Mouse (Mus musculus) spleen, postnatal 14 days (tissue): ENCODE results near the gene Efcc1.

Experiments used
- DNase-seq, 2 experiments: peaks; one replicate each; pipeline ENCODE4 v3.0.0; 2021 to 2022; ENCODE audit warnings: low spot score in 2 of 2

Efcc1 gene

DNA sequence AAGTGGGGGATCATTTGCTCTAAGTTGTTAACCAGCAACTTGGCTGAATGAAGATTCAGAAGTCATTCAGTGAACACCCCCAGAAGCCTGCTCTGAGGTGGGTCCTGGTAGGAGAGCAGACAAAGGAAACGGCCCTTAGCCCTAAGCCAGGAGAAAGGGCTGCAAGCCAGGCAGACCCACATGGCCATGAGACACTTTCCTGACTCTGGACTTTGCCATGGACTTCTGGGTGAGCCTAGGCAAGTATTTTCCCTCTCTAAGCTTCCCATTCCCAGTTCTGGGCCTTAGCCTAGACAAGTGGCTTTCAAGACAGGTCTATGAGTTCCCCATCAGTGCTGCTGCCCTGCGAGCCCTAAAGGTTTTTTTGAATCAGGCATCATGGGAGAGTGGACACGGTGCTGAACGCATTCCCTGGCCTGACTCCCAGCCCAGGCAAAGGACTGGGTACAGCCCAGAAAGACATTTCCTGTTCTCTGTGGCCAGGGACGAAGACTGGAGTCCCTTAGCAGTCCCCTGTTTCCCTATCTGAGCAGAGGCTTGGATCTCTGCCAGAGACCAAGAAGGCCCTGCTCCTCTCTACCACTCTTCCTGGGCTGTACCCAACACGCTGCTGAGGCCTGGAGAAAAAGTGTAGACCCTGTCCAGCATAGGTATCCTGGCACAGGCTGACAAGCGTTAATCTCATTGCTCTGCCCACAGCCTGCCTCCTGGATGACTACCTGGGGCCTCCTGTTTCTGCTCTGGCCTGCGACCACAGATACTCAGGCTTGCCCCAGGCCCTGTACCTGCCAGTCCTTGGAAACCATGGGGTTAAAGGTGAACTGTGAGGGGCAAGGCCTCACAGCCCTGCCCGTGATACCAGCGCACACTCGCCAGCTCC is 47.9 kb downstream of the Efcc1 start:
- DNase-seq, result no peak

- no peak for DNase-seq
These were observed 48.8 kb downstream of the Efcc1 start for GRCm38 (mm10) chr6:87779174-87780165.

DNA sequence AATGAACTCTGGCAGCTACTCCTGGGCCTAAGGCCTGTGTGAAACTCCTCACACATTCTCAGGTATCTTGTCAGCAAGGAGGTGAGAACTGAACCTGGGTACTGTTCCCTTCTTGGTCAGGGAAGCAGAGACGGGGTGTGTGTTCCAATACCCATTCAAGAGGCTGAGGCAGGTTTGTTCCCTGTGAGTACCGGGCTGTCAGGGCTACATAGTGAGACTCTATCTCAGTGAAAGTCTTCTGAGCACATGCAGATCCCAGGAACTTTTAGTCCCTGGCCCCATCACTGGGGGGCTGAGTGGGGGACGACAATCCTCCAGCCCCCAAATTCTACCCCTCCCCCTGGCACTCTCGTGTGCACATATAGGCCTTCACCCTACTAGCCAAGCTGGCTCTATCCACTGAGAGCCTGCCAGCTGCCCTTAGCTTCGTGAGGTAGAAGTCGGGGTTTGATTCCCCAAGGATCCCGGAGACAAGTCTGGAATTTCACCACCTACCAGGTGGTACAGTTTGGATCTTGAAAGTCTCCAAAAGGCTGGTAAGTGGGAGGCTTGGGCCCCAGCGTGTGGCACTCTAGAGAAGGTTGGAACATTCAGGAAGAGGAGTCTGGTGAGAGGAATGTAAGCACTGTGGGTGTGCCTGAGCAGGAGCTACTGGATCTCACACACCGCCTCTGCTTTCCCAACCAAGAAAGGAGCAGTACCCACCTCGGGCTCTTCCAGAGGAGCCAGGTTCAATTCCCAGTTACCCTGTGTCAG is 50.1 kb downstream of the Efcc1 start:
- no peak for DNase-seq

DNA sequence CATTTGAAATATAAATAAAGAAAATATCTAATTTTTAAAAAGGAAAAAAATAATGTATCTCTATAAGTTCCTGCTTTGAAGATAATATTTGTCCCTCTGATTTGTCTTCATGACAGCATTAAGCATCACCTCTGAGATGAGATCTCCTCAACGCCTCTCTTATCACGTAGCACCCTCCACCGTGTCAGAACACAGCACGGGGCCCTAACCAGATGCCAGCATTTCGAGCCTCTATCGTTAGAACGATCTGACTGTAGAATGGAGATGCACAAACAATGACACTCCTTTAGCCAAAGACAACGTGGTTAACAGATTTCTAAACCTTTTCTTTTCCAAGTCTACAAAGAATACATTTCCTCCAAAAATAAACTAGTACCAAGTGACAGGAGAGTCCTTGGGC is 53.4 kb downstream of the Efcc1 start:
- DNase-seq, result no peak

DNA sequence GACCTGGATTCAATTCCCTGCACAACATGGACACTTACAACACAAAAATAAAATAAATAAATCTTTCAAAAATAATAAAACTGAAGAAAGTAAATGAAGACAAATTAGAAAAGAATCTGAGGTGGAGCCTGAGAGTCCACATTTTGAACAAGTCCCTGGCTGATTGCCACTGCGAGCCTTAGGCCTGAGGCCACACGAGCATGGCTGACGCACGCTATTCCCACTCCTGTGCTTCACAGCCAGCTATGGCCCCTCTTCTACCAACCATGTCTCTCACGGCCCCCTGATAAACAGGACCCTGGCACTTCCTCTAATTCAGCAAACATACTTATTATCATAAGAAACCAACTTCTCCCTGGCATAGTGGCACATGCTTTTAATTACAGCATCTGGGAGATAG is 56.0 kb downstream of the Efcc1 start:
- DNase-seq, result no peak

GRCm38 (mm10) chr6:87787108-87787890 is 56.6 kb downstream of the Efcc1 start:
- no peak for DNase-seq

DNA sequence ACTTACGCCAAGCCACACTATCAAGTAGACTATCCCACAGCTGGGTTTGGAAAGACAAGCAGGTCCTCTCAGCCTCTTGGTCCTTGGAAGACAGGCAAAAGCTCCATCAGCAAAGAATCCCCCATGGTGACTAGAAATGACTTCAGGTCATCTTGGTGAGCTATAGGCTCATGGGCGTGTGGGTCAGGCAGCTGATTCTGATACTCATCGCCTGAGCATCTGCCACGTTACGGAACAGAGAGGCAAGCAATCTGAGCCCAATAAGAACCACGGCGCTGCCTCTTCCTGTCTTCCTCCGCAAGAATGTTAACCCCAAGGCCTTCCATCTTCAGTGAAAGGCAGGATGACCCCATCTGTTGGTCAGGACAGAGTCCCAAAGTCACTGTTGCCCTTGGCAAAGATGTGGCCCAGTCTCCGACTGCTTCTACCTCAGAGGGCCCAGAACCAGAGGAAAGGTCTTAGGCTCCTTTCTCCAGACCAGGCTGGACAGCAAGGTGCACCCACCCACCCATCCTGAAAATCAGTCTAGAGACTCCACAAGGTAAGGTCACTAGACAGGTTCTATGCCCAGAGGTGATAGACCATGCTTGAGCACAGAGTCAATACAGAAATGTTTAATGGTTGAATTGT is 57.7 kb downstream of the Efcc1 start:
- DNase-seq, result no peak

DNA sequence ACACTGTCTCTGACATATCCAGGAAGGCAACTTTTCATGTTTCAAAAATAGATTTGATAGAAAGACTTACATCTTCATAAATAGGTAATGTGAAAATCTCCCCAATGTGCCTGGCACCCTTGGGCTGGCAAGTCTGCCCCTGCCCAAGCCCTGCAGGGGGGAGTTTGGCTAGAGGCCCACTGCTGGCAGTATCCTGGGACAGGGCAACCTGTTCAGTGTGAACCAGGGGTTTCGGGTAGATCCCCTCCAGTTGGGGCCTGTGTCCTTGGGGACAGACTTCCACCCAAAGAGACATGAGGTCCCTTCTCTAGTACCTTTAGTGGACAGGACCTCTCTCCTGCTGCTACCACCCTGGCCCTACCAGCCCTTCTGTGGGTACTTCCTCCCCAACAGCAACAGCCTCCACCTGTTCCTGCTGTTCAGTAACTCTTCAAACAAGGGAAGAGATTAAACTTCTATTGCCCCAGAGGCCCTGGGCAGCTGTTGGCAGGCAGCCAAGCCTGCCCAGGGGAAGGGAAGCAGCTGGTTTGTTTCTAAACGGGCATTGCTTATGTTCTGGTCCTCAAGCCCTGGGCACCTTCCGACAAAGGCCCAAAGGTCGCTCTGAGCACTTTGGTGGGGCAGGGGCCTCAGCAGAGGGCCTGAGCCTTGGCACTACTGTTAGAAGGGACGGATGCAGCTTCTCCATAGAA is 58.4 kb downstream of the Efcc1 start:
- no peak for DNase-seq

- no peak for DNase-seq
These were observed 59.1 kb downstream of the Efcc1 start for GRCm38 (mm10) chr6:87789791-87790190.

DNA sequence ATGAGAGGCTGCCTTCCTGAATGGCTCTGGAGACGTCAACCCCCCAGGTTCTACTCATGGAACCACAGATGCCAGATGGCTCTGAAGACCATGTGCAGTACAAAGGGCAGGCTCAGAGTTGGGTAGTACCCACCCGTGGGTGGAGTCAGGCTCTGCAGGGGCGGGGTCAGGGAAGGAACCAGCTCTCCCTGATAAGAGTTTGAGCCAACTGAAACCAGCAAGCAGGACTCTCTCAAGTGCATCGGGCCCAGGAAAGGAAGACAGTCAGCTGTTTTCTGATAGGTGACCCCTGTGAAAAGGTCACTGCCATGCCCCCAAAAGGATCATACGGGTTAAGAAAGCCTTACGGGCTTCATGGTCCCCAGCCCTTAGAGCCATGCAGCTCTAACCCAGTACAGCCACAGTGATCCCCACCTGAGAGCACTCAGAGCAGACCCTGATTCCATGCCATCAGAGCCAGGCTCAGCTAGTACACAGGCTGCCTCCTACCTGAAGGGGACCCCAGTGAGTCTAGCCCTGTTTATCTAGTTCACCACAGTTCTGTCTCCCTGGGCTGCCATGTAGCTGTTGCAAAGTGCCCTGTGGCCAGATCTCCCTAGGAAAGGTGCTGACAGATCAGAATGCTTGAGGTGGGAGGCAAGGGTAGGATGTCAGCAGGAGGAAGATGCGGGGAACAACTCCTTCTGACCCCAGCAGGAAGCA is 60.3 kb downstream of the Efcc1 start:
- peak; percentile 74 to 80 for DNase-seq

DNA sequence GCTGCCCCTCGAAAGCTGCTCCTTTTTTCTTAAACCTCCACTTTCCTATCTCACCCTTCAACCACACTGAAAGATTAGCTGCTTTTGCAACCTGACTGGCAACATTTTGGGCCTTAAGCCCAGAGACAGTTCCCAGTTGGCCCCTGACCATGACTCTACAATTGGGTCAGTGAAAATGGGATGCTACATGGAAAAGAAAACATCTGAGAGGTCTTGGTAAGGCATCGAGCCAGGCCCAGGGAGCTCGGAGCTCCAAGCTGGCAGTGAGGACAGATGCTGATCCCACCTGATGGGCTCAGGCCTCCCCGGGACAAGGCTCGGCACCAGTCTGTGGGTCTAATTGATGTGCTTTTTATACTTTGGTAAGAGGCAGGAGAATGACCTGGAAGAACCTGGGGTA is 61.2 kb downstream of the Efcc1 start:
- DNase-seq, result no peak

- DNase-seq, result no peak
These were observed 63.3 kb downstream of the Efcc1 start for GRCm38 (mm10) chr6:87793821-87794510.

DNA sequence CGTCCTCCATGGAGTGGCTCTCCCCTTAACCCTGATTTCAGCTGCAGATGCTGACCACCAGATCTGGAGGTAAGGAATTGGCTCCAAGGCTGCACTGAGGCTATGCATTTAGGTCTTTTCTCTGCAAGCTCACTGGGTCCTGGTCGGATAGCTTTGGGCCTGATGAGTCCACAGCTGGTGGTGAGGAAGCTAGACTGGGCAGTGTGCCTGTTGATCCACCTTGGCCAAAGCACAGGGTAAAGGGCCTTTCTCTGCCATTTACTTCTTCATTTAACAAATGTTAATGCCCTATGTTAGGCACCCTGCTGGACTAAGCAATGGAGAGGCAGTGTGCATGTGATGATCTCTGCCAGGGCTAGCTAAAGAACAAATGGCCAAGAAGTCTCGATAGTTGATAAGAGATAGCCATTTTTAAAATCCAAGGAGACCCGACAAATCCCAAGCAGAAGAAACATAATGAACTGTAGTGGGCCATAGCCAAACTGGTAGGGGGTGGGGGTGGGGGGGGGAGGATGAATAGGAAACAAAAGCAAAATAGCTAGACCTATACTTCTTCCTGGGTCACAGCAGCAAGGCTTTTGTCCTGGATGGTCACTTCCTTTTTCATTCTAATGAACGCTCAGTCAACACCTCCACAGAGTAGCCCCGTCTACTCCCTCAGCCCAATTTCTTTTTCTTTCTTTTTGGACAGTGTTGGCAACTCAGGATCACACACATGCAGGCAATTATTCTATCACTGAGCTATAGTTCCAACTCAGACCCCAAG is 64.9 kb downstream of the Efcc1 start:
- DNase-seq, result no peak

DNA sequence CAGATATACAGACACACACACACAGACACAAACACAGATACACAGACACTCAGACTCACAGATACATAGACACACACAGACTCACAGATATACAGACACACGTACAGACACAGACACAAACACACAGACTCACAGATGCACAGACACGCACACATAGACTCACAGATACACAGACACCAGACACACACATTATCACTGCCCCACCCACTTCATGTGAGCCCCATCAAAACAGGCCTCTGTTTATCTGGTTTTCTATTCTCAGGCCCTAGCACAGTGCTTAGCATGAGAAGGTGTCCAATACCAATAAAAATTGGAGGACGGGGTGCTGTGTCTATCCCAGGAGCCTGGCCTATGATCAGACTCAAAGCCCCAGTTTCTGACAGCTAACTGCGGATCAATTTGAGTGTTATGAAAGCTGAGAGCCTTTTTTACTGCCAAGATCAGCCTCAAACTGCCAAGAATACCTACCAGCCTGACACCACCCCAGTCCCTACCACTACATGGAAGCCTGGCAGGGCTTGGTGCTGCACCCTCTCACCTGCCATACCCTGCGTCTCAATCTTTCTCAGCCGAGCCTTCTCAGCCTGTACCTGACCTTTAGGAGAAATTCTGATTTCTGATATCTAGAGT is 65.7 kb downstream of the Efcc1 start:
- DNase-seq, result no peak

GRCm38 (mm10) chr6:87797321-87797720 is 66.7 kb downstream of the Efcc1 start:
- DNase-seq, result no peak

DNA sequence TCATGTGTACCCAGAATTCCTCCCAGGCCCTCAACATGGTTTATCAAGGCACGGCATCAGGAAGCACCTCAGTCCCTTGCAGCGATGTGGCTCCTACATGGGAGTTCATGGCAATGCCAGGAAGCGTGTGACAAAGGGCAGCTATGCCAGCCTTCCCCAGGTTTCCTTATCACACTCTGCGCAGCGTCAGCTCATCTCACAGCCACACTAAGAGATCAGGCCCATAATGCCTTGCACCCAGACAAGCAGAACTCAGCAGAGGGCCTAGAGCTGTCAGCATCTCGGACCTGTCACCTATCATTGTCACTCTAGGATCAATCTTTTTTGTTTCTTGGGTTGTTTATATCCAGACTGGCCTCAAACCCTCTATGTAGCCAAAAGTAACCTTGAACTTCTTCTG is 68.9 kb downstream of the Efcc1 start:
- no peak for DNase-seq

DNA sequence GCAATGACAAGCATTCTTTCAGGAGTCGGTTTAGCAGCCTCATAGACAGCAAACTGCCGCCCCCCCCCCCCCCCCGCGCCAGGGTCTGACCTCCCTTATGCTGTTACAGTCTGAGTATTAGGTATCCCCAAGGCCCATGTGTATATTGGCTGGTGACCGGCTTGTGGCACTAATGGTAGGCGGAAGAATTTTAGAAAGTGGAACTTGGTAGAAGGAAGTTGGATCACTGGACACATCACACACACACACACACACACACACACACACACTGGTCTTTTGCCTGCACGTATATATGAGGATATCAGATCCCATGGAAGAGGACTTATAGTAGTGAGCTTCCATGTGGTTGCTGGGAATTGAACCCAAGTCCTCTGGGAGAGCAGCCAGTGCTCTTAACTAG is 71.8 kb downstream of the Efcc1 start:
- DNase-seq, result no peak

DNA sequence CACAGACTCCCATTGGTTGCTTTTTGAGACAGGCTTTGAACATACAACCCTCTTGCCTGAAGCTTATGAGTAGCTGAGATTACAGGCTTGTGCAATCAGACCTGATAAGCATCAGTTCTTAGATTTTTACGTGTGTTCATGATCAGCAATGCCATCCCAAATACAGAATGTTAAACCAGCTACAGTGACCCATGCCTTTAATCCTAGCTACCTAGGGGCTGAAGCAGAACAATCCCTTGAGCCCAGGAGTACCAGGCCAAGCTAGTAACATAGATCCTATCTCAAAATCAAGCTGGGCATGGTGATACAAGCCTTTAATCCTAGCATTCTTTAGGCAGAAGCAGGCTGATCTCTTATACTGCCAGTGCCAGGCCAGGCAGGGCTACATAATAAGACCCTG is 73.4 kb downstream of the Efcc1 start:
- DNase-seq, result no peak
